Mouse (Mus musculus): ENCODE data around the gene A930002H24Rik. TPM values are rescaled to one million over a fixed set of nuclear protein-coding genes. Genes with fewer than 3 reads are reported as not detected.

Gene A930002H24Rik
- total RNA-seq (2023): not detected

GRCm38 (mm10) chr17:63863647-63864149 is at the start of gene A930002H24Rik:
TSS of gene A930002H24Rik (minus strand) at chr17:63863791.

GRCm38 (mm10) chr17:63863012-63863630 is 470 bp downstream of the A930002H24Rik start, which contains the start of gene Fer:
TSS of gene Fer (plus strand) at chr17:63863062.

Other genes with a start within 250 kb of the A930002H24Rik start
- 0.70 TPM for gene Fer, start 729 bp downstream of the A930002H24Rik start, total RNA-seq (2023)

All from CD8-positive naive resting alpha-beta T cell, adult 57 days (primary cell).